Mouse (Mus musculus): Measurements from ENCODE around the gene Slc16a13.
A peak's percentile ranks its signal among the peaks of the same experiment; 100 is the strongest.

GRCm38 (mm10) chr11:70201691-70202090 is 19.2 kb downstream of the Slc16a13 start:
- TF ChIP-seq CTCF (IDR thresholded peaks at IDR 0.05; ENCODE audit: low read depth, low read length) (peak; percentile 93), POLR2A (IDR thresholded peaks at IDR 0.05; ENCODE audit: borderline replicate concordance, low read depth, low read length) (no peak)
